10 mouse cellular contexts compared by ENCODE assay signal in genomic region chr3:98056956-98057365, GRCm38 (mm10). TPM values are rescaled to one million over a fixed set of nuclear protein-coding genes. Genes with fewer than 3 reads are reported as not detected.
DNase-seq lines count a peak whose midpoint lies in the region; ATAC-seq lines count a peak whose summit lies in the region.
"Had no signal": no experiment of that assay in that cellular context is flagged by ENCODE, and none has a peak within 500 bp of the region (broad histone marks: within the 10 kb centered on the region; RNA-seq: fewer than 3 reads in every experiment).

No protein-coding gene starts in this region.

- H3K9ac ChIP-seq in heart, embryonic 11.5 days (ENCODE audit: low read depth, low read length), result no peak overlapping the region
- H3K9ac ChIP-seq: hindbrain, embryonic 15.5 days; midbrain, embryonic 12.5 days had no signal

- H3K27ac ChIP-seq in heart, embryonic 11.5 days (ENCODE audit: low read depth, low read length), result no peak overlapping the region
- H3K27ac ChIP-seq: hindbrain, embryonic 15.5 days; midbrain, embryonic 12.5 days had no signal

- DNase-seq in heart, postnatal 25 days (ENCODE audit: low spot score), result peak; percentile 51
- DNase-seq in adrenal gland, adult 8-10 months, result peak; percentile 77
- peak; percentile 62 for DNase-seq in gastrocnemius, postnatal 25 days
- peak; percentile 91 for DNase-seq in lung, postnatal 36 days
- no peak for DNase-seq in retina, postnatal 1 day
- DNase-seq in kidney, postnatal 10 days, result no peak
- no peak for DNase-seq in cerebellum, adult 11 months

- no peak overlapping the region for H3K4me3 ChIP-seq in heart, embryonic 11.5 days (ENCODE audit: low read depth, low read length)
- H3K4me3 ChIP-seq: hindbrain, embryonic 15.5 days; midbrain, embryonic 12.5 days had no signal

- peaks cover 29% of the 10 kb centered on the region for H3K4me1 ChIP-seq in heart, embryonic 11.5 days (ENCODE audit: control insufficient read depth, insufficient read depth, low read length)

- no peaks in the 10 kb centered on the region for H3K36me3 ChIP-seq in heart, embryonic 11.5 days (ENCODE audit: control insufficient read depth, insufficient read depth, low read length)
- H3K36me3 ChIP-seq: hindbrain, embryonic 15.5 days; midbrain, embryonic 12.5 days had no signal

- H3K4me2 ChIP-seq in heart, embryonic 11.5 days, result no peak overlapping the region
- H3K4me2 ChIP-seq: hindbrain, embryonic 15.5 days; midbrain, embryonic 12.5 days had no signal

- no peaks in the 10 kb centered on the region for H3K27me3 ChIP-seq in heart, embryonic 11.5 days (ENCODE audit: control insufficient read depth, insufficient read depth, low read length)
- H3K27me3 ChIP-seq: hindbrain, embryonic 15.5 days; midbrain, embryonic 12.5 days had no signal

- no peaks in the 10 kb centered on the region for H3K9me3 ChIP-seq in heart, embryonic 11.5 days (replicated peaks; ENCODE audit: control insufficient read depth, low read length)
- H3K9me3 ChIP-seq: hindbrain, embryonic 15.5 days; midbrain, embryonic 12.5 days had no signal

- 70% methylated on average over 6 of the region's 6 CpGs for WGBS in heart, embryonic 11.5 days (ENCODE audit: insufficient replicate concordance)

- no peak for ATAC-seq in heart, embryonic 11.5 days (replicated peaks; ENCODE audit: insufficient number of reproducible peaks, low FRiP score, low TSS enrichment)

- intact Hi-C loops in heart, postnatal 25 days (cut with DNase I), result loop anchor here (5.0 kb wide), 1 partner anchor 40 kb away; no protein-coding TSS in a partner anchor

RNA-seq across cellular contexts. Expression of gene Notch2, which starts 43.6 kb away (rescaled TPM):
- total RNA-seq in heart, postnatal 25 days (2021), result 10 to 100 TPM; 19.3 to 19.5 TPM
- polyA plus RNA-seq in heart, embryonic 11.5 days (2014; fragmentation: Nextera tagmentation; extraction: Ambion mirVana), result 12.5 and 13.4 TPM in 2 replicates
- 10 to 100 TPM; 73.6 to 99.3 (median 77.1) TPM for total RNA-seq in adrenal gland, adult 8-10 months (2022)
- 10 to 100 TPM in 1 of 2 experiments, 1 to 10 TPM in 1; 9.9 to 10.3 TPM for total RNA-seq in gastrocnemius, postnatal 25 days (2021)

Comparison
In these comparisons a context has a peak if more than half of its experiments do, and no peak if none do; other contexts are left out.
1. DNase-seq: peak in heart, postnatal 25 days (single experiment), adrenal gland, adult 8-10 months (single experiment), gastrocnemius, postnatal 25 days (single experiment) and lung, postnatal 36 days (single experiment); none in retina, postnatal 1 day (single experiment), kidney, postnatal 10 days (single experiment) and cerebellum, adult 11 months (single experiment).